Mouse (Mus musculus) frontal cortex, postnatal 25 days (tissue): ENCODE measurements around the gene Ptafr.
"Not testable (repeated sequence)": the region's sequence is repeated elsewhere in the genome, so short reads cannot be mapped to it uniquely, and the experiment has no call there.

Source experiments
- DNase-seq, 2 experiments: peaks; one replicate each; pipeline ENCODE4 v3.0.0; 2022; ENCODE audit warnings: low spot score in 2 of 2

Ptafr gene

GRCm38 (mm10) chr4:132555550-132555949, 8.3 kb upstream of the Ptafr start:
- DNase-seq: not testable (repeated sequence)

DNA sequence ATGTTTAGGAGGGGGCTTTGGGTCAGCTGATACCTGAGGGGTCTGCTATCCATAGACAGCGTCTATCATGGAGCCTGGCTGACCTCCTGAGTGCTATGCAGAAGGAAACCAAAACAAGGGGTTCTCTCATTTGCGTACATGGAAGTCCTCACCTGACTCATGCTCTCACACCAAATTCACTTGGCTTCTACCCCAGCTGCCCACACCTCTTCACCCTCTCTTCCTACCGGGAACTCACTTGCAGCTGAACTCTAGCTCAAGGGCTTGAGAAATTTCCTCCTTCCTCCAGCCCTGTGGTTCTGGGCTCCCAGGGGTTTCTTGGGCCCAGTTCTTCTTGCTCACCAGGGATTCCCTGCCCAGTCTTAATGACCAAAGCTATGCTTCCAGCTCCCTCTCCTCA, 606 bp upstream of the Ptafr start:
- no peak for DNase-seq

GRCm38 (mm10) chr4:132565089-132565747, 1.4 kb downstream of the Ptafr start:
- no peak for DNase-seq

DNA sequence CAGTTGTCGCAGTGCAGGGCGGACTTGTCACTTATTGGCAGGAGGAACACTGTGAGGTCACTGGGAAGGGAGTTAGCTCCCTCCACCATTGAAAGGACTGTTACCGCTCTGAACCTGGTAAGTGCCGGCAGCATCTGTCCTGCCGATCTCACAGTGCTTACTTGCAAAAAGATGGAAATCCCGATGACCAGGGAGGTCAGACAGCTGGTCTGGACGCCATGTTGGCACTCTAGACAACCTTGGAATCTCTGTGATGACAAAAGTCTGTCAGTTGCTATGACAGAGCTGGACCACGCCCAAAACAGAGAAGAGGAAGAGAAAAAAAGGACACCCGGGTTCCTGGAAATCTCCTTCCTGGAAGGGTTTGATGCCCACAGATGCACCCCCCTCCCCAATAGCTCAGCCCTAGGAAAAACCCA, 3.5 kb downstream of the Ptafr start:
- DNase-seq: no peak

GRCm38 (mm10) chr4:132569115-132569514, 5.2 kb downstream of the Ptafr start:
- no peak for DNase-seq

- no peak for DNase-seq
These were observed 7.3 kb downstream of the Ptafr start for GRCm38 (mm10) chr4:132571190-132571589.

DNA sequence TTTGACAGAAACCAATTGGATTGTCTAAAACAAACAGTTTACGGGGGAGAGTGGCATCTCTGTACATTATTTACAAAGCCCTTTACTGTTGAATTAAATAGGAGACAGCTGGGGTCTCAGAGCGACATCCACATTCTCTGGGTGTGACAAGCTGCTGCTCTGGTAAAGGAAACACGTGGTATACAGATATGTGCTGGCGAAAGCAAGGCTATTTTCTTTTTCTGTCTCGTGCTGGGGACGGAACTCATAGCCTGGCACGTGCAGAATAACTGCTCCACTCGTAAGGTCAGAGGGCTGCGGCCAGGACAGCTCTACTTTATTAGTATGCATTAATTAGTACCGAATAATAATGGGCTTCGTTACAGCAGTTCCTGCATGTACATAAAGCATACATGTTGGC, 9.5 kb downstream of the Ptafr start:
- DNase-seq: no peak

- DNase-seq: no peak
These were observed 11.0 kb downstream of the Ptafr start for GRCm38 (mm10) chr4:132574809-132575347.

DNA sequence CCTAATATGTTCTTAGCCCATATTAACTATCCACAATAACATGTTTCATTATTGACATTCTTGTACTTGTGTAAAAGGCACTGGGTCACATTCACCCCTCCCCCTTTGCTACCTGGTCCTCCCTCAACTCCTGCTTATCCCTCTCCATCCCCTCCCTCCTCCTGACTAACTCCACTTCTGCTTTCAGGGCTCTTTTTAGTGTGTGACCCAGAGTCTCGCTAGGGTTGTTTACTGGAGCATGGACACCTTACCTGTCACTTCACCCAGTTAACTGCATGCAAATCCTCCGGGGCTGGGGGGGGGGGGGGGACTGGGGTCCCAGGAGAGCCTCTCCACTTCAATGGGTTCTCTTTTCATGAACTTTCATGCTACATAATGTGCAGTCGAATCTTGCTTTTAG, 19.9 kb downstream of the Ptafr start:
- no peak for DNase-seq

DNA sequence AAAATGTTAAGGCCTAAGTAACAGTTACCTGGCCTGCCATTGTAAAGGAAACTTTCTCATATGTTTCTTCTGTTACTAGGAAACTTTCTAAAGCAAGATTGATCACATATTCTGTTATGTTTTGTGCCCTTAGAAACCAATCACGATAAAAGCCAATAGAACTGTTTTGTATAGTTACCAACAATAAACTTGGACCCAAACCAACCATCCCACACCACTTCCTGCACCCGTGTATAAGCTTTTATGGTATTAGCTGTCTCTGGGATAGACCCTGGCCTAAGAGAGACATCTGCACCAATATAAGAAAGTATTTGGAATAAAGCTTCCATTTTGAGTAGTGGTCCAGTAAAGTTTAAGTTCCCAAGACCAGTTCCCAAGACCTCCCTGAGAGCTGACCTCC, 21.1 kb downstream of the Ptafr start:
- DNase-seq: no peak

- DNase-seq: no peak
These were observed 22.4 kb downstream of the Ptafr start for GRCm38 (mm10) chr4:132586282-132586681.

DNA sequence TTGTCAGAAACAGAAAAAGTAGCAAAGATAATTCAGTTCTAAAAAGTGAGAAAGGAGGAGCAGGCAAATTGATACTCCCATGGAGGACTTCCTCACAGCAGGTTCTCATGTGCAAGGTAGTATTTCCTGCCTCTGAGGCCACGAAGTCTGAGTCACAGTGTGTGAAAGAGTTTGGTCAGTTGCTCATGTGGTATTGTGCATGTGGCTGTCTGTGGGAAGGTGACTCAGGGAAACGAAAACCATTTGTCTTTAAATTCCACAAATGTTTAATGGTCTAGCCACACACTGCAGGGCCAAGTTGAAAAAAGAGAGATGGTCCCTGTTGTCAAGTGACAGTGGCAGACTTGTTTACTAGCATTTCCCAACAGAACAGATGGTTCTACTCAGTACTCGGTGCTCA, 24.6 kb downstream of the Ptafr start:
- DNase-seq: no peak

- no peak for DNase-seq
These were observed 26.8 kb downstream of the Ptafr start for GRCm38 (mm10) chr4:132590642-132591041.

DNA sequence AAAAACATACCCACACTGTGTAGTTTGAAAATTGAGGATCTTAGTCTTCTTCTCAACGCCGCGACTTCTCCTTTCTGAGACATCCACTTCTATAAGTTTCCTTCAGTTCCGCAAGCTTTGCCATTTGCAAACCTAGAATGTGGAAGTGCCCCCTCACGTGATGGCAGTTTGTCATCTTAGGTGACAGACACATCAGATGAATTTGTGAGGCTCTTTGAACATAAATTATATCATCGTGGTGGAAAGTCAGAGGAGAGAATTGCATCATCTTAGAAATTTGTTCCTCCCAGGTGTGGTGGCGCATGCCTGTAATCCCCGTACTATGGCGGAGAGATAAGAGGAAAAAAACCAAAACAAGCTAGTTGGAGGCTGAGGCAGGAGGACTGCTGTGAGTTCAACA, 29.1 kb downstream of the Ptafr start:
- DNase-seq: no peak

- DNase-seq: no peak
These were observed 30.3 kb downstream of the Ptafr start for GRCm38 (mm10) chr4:132594191-132594590.

DNA sequence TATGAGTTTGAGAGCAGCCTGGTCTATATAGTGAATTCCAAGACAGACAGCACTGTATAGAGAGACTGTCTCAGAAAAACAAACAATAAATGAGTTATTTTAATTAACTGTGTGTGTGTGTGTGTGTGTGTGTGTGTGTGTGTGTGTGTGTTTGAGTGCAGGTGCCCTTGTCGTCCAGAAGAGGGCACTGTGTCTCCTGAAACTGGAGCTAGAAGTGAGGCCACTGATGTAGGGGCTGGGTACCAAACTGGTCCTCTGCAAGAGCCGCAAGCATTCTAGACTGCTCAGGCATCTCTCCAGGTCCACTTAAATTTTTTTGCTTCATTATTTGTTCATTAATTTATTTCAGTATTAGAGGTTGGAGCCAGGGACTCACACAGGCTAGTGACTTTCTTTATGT, 35.0 kb downstream of the Ptafr start:
- no peak for DNase-seq

DNA sequence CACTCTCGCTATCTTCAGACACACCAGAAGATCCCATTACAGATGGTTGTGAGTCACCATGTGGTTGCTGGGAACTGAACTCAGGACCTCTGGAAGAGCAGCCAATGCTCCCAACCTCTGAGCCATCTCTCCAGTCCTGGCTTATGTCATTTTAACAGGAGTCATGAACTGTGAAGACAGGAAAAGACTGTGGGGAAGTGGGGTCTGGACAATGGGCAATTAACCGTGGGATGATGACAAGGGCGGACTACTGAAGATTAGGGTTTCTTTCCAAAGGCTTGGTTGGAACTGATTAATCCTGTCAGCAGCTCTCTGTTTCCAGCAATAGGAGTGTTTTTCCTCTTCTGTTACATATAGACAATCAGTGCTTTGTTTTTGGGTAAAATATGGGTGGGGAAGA, 35.9 kb downstream of the Ptafr start:
- no peak for DNase-seq

- DNase-seq: no peak
These were observed 36.6 kb downstream of the Ptafr start for GRCm38 (mm10) chr4:132600465-132600864.

DNA sequence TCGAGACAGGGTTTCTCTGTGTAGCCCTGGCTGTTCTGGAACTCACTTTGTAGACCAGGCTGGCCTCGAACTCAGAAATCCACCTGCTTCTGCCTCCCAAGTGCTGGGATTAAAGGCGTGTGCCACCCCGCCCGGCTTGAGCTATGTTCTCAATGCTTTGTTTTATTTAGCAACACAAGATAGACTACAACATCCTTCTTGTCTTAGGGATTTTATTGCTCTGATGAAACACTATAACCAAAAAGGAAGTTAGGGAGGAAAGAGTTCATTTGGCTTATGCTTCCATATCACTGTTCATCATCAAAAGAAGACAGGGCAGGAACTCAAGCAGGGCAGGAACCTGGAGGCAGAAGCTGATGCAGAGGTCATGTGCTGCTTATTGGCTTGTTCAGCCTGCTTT, 37.4 kb downstream of the Ptafr start:
- DNase-seq: not testable (repeated sequence)

DNA sequence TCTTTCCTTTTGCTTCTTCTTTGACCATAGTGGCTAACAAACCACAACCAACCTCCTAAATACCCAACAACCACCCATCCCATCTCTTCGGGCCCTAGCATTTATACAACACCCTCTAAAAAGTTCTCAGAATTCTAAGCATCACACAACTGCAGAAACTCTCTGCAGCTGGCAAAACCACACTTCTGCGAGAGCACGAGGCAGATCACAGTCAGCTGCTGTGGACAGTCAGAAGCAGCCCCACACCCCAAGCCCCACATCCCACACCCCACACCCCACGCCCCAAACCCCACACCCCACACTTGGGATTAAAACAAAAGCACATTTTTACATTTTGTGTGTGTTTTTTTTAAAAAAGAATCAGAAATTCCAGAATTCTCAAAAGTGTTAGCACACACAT, 39.6 kb downstream of the Ptafr start:
- no peak for DNase-seq

DNA sequence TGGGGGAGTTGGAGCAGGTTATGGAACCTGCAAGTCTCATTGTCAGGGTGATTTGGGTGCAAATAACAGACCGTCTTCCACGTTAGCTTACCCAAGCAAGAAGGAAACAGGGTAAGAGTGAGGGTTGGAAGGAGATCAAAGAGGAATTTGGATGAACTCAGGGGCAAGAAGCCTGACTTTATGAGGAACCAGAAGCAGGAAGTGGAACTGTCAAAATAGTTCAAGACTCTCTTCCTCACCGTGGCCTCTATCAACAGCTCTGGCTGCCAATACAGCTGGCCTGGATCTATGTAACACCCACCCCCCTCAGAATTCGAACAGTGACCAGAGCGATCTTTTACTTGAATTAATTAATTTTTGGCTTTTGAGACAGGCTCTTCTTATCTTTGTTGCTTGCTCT, 41.9 kb downstream of the Ptafr start:
- no peak for DNase-seq

- no peak for DNase-seq
These were observed 44.3 kb downstream of the Ptafr start for GRCm38 (mm10) chr4:132608147-132608546.

DNA sequence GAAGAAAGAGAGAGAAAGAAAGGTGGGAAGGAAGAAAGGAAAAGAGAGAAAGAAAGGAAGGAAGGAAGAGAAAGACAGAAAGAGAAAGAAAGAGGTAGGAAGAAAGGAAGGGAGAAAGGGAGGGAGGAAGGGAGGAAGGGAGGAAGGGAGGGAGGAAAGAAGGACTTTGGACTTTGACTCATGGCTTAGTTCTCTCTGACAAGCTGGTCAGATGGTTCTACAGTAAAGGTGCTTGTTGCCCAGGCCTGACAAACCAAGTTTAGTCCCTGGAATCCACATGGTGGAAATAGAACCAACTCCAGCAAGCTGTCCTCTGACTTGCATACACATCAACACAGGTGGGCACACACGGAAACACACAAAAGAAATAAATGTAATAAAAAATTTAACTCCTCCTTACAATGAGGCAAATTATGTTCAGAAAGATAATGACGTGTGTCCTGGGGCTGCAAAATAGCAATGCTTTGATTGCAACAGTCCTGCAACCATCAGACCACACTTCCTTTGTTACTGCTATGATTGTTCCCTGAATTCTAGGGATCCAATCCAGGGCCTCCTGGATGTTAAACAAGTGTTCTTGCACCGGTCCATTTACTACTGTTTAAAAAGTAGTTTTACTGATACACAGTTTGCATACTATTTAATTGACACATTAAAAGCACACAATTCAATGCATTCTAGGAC, 46.6 kb downstream of the Ptafr start:
- DNase-seq: no peak
